Mouse (Mus musculus) spleen, adult 2 months (tissue): ENCODE data around the gene Tmem183a. TPM values are rescaled to one million over a fixed set of nuclear protein-coding genes. Genes with fewer than 3 reads are reported as not detected.
A peak's percentile ranks its signal among the peaks of the same experiment; 100 is the strongest.

ENCODE experiments used
- DNase-seq, 2 experiments: peaks; one replicate each; pipeline versions ENCODE4 v3.0.0 to v3.0.0-alpha.2; 2012 to 2021; ENCODE audit warnings: low spot score in 2 of 2, low read depth in 1 of 2
- H3K27ac ChIP-seq: fragments of 200-500 bp; 2 replicates; pipeline ENCODE4 v1.5.1; 2012; ENCODE audit warnings: low read length, inconsistent platforms; ENCODE audit not compliant: insufficient read depth
- H3K27me3 ChIP-seq: fragments of 200-500 bp; 2 replicates; pipeline ENCODE4 v1.6.1; 2012; ENCODE audit warnings: mild to moderate bottlenecking, moderate library complexity, low read length, inconsistent platforms; ENCODE audit not compliant: control insufficient read depth, insufficient read depth
- H3K36me3 ChIP-seq: fragments of 200-500 bp; 2 replicates; pipeline ENCODE4 v1.6.1; 2012; ENCODE audit warnings: mild to moderate bottlenecking, low read length, inconsistent platforms; ENCODE audit not compliant: control insufficient read depth, insufficient read depth
- H3K4me1 ChIP-seq: fragments of 200-500 bp; 2 replicates; pipeline ENCODE4 v1.6.1; 2011; ENCODE audit warnings: inconsistent platforms; ENCODE audit not compliant: control insufficient read depth, insufficient read depth, insufficient read length
- H3K4me3 ChIP-seq: fragments of 200-500 bp; 2 replicates; pipeline ENCODE4 v1.5.1; 2011; ENCODE audit warnings: mild to moderate bottlenecking, inconsistent platforms; ENCODE audit not compliant: insufficient read depth, insufficient read length; ENCODE audit errors: extremely low read depth
- CTCF ChIP-seq: fragments of 200-500 bp; IDR thresholded peaks from 2 replicates; pipeline ENCODE4 v1.5.1; 2011; ENCODE audit warnings: mild to moderate bottlenecking, inconsistent platforms; ENCODE audit not compliant: insufficient read depth, insufficient read length, insufficient replicate concordance; ENCODE audit errors: extremely low read depth
- POLR2A ChIP-seq: fragments of 200-500 bp; IDR thresholded peaks from 2 replicates; pipeline ENCODE4 v1.6.1; 2011; ENCODE audit warnings: low read depth, low read length, inconsistent platforms
- WGBS: fragments of 180-500 bp; shearing (Covaris S2); methylation state at CpG from one replicate; pipeline ENCODE4 v1.1.7; 2018; 5-methylcytosine and 5-hydroxymethylcytosine counted together
- polyA plus RNA-seq: library from polyadenylated mRNA; depleted of rRNA; stranded (reverse); fragments of >200 nt; gene quantifications from 2 replicates; pipeline ENCODE4 v1.2.3, GENCODE M21; 2012

The Tmem183a gene
- polyA plus RNA-seq, 1 experiment: 42.2 TPM

- Histone ChIP-seq H3K4me3 (no peak within 1 kb of the TSS), H3K36me3 (no peaks in the 10 kb centered on the region), H3K27me3 (no peaks in the 10 kb centered on the region; the same call in 1 of the 2 replicates), H3K4me1 (no peaks in the 10 kb centered on the region), H3K27ac (no peak within 1 kb of the TSS)
- no peak for DNase-seq
- TF ChIP-seq CTCF (no peak), POLR2A (no peak)
- WGBS: 97% methylated on average over 1 of the region's 1 CpGs
These were observed 23.9 kb upstream of the Tmem183a start, which contains the start of gene 4933406M09Rik for GRCm38 (mm10) chr1:134385666-134386065. Gene 4933406M09Rik (plus strand): TSS chr1:134385940.

DNA sequence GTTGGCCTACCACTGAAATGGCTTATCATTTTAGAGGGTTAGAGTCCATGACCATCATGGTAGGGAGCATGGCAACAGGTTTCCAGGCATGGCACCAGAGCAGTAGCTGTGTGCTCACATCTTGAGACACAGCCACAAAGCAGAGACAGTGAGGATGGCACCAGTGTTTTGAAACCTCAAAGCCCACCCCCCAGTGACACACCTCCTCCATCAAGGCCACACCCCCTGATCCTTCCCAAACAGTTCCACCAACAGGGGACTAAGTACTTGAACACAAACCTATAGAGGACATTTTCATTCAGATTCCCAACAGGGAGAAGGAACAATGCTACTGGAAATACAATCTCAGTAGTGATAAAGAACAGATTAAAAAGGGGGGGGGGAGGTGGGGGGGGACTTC, 23.4 kb upstream of the Tmem183a start:
- TF ChIP-seq POLR2A (no peak), CTCF (no peak)
- H3K36me3 ChIP-seq: no peaks in the 10 kb centered on the region
- H3K4me1 ChIP-seq: no peaks in the 10 kb centered on the region
- DNase-seq: no peak
- H3K27me3 ChIP-seq: no peaks in the 10 kb centered on the region; the same call in 1 of the 2 replicates
- no peak overlapping the region for H3K4me3 ChIP-seq
- H3K27ac ChIP-seq: no peak overlapping the region

DNA sequence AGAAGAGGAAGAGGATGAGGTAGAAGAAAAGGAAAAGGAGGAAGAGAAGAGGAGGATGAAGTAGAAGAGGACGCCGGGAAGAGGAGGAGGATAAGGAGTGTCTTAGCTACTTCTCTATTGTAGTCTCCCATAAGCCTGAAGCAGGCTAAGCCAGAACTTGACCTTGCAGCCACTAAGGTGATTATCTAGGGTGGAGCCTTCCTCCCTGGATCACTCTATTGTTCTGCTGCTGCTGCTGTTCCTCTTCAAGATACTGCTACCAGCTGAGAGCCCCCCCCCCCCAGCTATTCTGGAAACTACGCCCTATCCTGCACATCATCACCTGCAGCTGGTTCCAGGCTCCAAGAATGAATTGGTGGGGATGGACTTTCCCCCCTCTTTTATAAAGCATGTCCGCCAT, 22.8 kb upstream of the Tmem183a start:
- DNase-seq: no peak
- H3K36me3 ChIP-seq: no peaks in the 10 kb centered on the region
- no peaks in the 10 kb centered on the region for H3K4me1 ChIP-seq
- TF ChIP-seq POLR2A (no peak), CTCF (no peak)
- H3K4me3 ChIP-seq: no peak overlapping the region
- H3K27me3 ChIP-seq: no peaks in the 10 kb centered on the region; the same call in 1 of the 2 replicates
- H3K27ac ChIP-seq: no peak overlapping the region
- 89% methylated on average over 4 of the region's 4 CpGs for WGBS

DNA sequence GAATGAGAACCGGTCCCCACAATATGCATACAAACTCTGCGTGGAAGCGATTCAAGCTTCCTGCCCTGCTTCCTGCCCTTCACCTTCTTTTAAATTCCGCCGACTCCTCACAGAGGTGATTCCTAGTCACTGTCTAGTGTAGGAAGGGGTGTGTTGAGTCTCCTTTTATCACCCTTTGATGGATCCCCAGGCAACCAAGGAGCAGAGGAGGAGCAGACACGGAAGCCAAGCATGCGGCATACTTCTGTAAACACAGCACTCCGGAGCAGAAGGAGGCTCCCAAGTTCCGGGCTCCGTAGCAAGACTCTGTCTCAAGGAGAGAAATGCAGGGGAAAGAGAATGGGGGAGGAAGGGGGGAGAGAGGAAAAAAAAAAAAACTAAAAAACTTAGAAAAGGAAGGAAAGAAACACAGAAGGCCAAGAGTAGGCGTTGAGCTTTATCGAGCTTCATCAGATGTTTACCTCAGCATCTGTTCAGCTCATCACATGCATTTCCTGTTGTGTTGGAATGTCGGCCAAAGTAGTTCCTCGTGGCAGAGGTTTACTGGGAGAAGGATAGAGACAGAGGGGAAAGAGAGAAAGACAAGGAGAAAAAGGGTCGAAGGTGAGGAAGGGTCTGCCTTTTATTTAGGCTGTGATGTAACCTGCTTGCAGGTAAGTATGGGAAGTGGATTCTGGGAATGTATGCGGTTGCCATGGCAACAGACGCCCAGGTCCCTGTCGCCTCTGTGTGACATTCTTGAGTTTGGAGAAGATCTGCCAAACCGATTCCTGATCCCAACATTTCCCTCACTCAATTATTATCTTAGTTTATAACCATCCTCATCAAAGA, 20.2 kb upstream of the Tmem183a start:
- WGBS: 10% methylated on average over 19 of the region's 19 CpGs
- Histone ChIP-seq H3K4me1 (no peaks in the 10 kb centered on the region), H3K27ac (no peak overlapping the region), H3K36me3 (no peaks in the 10 kb centered on the region), H3K27me3 (no peaks in the 10 kb centered on the region; the same call in 1 of the 2 replicates), H3K4me3 (no peak overlapping the region)
- no peak for DNase-seq
- TF ChIP-seq CTCF: no peak
- no peak for TF ChIP-seq POLR2A

GRCm38 (mm10) chr1:134381051-134381450, 19.3 kb upstream of the Tmem183a start:
- H3K27me3 ChIP-seq: no peaks in the 10 kb centered on the region; the same call in 1 of the 2 replicates
- DNase-seq: no peak
- TF ChIP-seq POLR2A: no peak
- TF ChIP-seq CTCF: no peak
- no peaks in the 10 kb centered on the region for H3K36me3 ChIP-seq
- WGBS: 80% methylated on average over 2 of the region's 2 CpGs
- no peaks in the 10 kb centered on the region for H3K4me1 ChIP-seq
- H3K4me3 ChIP-seq: no peak overlapping the region
- H3K27ac ChIP-seq: no peak overlapping the region

- 0 out of 2 replicates have a peak, but pooled peaks cover under 1% of the 10 kb centered on the region for H3K27me3 ChIP-seq
- WGBS: 81% methylated on average over 2 of the region's 2 CpGs
- H3K4me3 ChIP-seq: no peak overlapping the region
- H3K36me3 ChIP-seq: no peaks in the 10 kb centered on the region
- TF ChIP-seq POLR2A: no peak
- no peak for TF ChIP-seq CTCF
- no peaks in the 10 kb centered on the region for H3K4me1 ChIP-seq
- H3K27ac ChIP-seq: no peak overlapping the region
- DNase-seq: no peak
These were observed 12.3 kb upstream of the Tmem183a start for GRCm38 (mm10) chr1:134374124-134374523.

DNA sequence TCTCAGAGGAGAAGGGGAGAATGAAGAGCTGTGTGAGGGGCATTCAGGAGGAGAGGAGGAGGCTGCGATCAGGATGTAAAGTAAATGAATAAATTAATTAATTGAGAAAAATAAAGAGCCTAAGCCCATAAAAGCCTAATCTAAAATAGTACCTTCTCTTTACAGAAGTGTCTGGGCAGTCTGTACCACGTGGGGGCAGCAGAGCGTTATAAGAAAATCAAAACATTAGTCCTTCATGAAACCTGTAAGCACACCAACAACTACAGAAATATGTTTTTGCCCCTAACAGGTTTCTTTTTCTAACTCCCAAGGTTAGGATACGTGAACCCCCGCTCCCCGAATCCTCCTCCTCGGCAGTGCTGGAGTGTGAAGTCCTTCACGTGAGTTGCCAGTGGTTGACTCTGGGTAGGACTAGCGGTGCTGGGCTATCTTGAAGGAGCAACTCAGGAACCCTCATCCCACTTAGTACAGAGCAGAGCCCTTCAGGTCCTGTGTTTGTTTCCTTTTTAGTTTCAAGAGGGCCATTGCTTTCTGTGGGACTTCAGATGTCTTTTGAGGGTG, 7.1 kb upstream of the Tmem183a start:
- 0 out of 2 replicates have a peak, but pooled peaks cover 2% of the 10 kb centered on the region for H3K27me3 ChIP-seq
- no peaks in the 10 kb centered on the region for H3K4me1 ChIP-seq
- 54% methylated on average over 9 of the region's 9 CpGs for WGBS
- no peak overlapping the region for H3K4me3 ChIP-seq
- no peak overlapping the region for H3K27ac ChIP-seq
- H3K36me3 ChIP-seq: no peaks in the 10 kb centered on the region
- peak in 1 of 2 experiments; percentile 48 for DNase-seq
- TF ChIP-seq POLR2A (no peak), CTCF (no peak)
